Mouse (Mus musculus) thymus, adult 2 months (tissue): ENCODE measurements around the gene Sned1.

Experiments
- CTCF ChIP-seq: fragments of 200-500 bp; IDR thresholded peaks from 2 replicates; pipeline ENCODE4 v1.5.1; 2012; ENCODE audit warnings: mild to moderate bottlenecking, control low read depth, low read length, moderate library complexity, borderline replicate concordance; ENCODE audit not compliant: control insufficient read depth, poor library complexity, insufficient read depth; ENCODE audit errors: extremely low read depth
- POLR2A ChIP-seq: fragments of 200-500 bp; IDR thresholded peaks from 2 replicates; pipeline ENCODE4 v1.6.1; 2012; ENCODE audit warnings: mild to moderate bottlenecking, low read length, control low read depth, moderate library complexity; ENCODE audit not compliant: control insufficient read depth, poor library complexity, insufficient read depth; ENCODE audit errors: extremely low read depth

DNA sequence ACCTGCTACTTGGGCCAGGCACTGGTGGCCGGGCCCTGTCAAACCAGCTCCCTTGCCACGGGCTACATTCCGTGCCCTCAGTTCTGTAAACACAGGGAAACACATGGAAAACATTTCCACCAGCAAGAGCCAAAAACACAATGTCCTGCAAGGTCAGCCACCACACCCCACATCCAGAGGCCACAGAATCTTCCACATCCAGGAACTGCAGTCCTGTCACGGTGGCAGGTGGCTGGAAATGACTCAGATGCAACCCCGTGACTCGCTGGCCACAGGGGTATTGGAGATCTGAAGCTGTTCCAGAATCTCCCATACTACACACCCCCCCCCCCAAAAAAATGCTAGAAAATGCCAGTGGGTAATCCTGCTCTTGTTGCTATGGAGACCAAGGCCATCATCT is 6.4 kb upstream of the Sned1 start:
- TF ChIP-seq POLR2A (no peak), CTCF (no peak)
